8 mouse cellular contexts compared by ENCODE assay signal in the genomic region with DNA sequence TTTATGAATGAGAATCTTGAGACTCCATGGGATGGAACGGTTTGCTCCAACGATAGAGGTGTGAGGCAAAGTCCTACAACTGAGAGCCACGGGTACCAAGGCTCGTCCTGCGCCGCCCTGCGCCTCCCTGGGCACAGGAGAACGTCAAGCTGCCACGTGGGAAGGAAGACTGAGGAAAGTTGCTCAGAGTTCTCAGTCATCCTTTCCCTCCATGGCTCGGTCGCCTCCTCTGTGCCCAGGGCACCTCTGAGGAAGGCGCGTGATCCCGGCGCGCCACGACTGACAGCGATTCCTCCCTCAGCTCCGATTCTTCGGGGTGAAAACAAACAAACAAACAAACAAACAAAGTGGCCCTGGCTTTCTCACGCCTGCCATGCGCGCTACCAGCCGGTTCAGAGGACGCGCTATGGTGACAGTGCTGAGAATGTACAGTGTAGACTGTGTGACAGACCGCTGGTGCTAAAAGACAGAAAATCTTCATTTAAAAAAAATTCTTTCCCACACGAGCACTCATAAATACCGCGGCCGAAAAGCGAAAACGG. TPM values are rescaled to one million over a fixed set of nuclear protein-coding genes. Genes with fewer than 3 reads are reported as not detected.
DNase-seq lines count a peak whose midpoint lies in the region; ATAC-seq and TF ChIP-seq lines count a peak whose summit lies in the region.

No protein-coding gene starts in this region.

- ATAC-seq in forebrain, postnatal 0 days, result peak; percentile 83
- peak; percentile 81 for ATAC-seq in liver, embryonic 12.5 days

- WGBS in spleen, adult 2 months, result 1% methylated on average over 33 of the region's 33 CpGs
- WGBS in forebrain, postnatal 0 days, result under 1% methylated on average over 33 of the region's 33 CpGs
- under 1% methylated on average over 33 of the region's 33 CpGs for WGBS in liver, embryonic 12.5 days (ENCODE audit: insufficient replicate concordance)
- WGBS in olfactory bulb, adult 2 months, result under 1% methylated on average over 33 of the region's 33 CpGs

- no peak for TF ChIP-seq CTCF in spleen, adult 2 months (IDR thresholded peaks at IDR 0.05; ENCODE audit: extremely low read depth, insufficient read depth, insufficient read length, insufficient replicate concordance)
- no peak for TF ChIP-seq CTCF in forebrain, postnatal 0 days (IDR thresholded peaks at IDR 0.05; ENCODE audit: low read depth)
- no peak for TF ChIP-seq CTCF in olfactory bulb, adult 2 months (IDR thresholded peaks at IDR 0.05; ENCODE audit: insufficient read depth, low read depth, low read length)

- H3K9me3 ChIP-seq in forebrain, postnatal 0 days (ENCODE audit: low read length), result no peaks in the 10 kb centered on the region
- no peaks in the 10 kb centered on the region for H3K9me3 ChIP-seq in liver, embryonic 12.5 days (replicated peaks)

- H3K4me3 ChIP-seq in spleen, adult 2 months (ENCODE audit: extremely low read depth, insufficient read depth, insufficient read length), result peak overlapping the region; percentile 76
- H3K4me3 ChIP-seq in forebrain, postnatal 0 days (ENCODE audit: low read depth, low read length), result peak overlapping the region; percentile 49
- H3K4me3 ChIP-seq in liver, embryonic 12.5 days, result peak overlapping the region; percentile 91
- peak overlapping the region; percentile 92 for H3K4me3 ChIP-seq in olfactory bulb, adult 2 months (ENCODE audit: insufficient read depth, low read depth, low read length)

- H3K27me3 ChIP-seq in spleen, adult 2 months (ENCODE audit: control insufficient read depth, insufficient read depth, low read length), result no peaks in the 10 kb centered on the region
- no peaks in the 10 kb centered on the region for H3K27me3 ChIP-seq in forebrain, postnatal 0 days (ENCODE audit: insufficient read depth, low read length)
- no peaks in the 10 kb centered on the region for H3K27me3 ChIP-seq in liver, embryonic 12.5 days (replicated peaks)

- 0 out of 2 replicates have a peak overlapping the region, but pooled peaks have one; percentile 7 for H3K27ac ChIP-seq in spleen, adult 2 months (ENCODE audit: insufficient read depth, low read length)
- no peak overlapping the region; the same call in 1 of the 2 replicates for H3K27ac ChIP-seq in forebrain, postnatal 0 days (ENCODE audit: low read depth, low read length)
- H3K27ac ChIP-seq in liver, embryonic 12.5 days, result peak overlapping the region; percentile 78
- H3K27ac ChIP-seq in olfactory bulb, adult 2 months (ENCODE audit: insufficient read depth, low read depth, low read length), result peak overlapping the region; percentile 23

- H3K36me3 ChIP-seq in spleen, adult 2 months (ENCODE audit: control insufficient read depth, insufficient read depth, low read length), result no peaks in the 10 kb centered on the region; the same call in 1 of the 2 replicates
- H3K36me3 ChIP-seq in forebrain, postnatal 0 days (ENCODE audit: insufficient read depth), result no peaks in the 10 kb centered on the region
- peaks cover 27% of the 10 kb centered on the region for H3K36me3 ChIP-seq in liver, embryonic 12.5 days

- peak overlapping the region; percentile 54 for H3K9ac ChIP-seq in forebrain, postnatal 0 days
- peak overlapping the region; percentile 87 for H3K9ac ChIP-seq in liver, embryonic 12.5 days

- peak overlapping the region; percentile 87 for H3K4me2 ChIP-seq in forebrain, postnatal 0 days (ENCODE audit: low read depth)
- H3K4me2 ChIP-seq in liver, embryonic 12.5 days, result peak overlapping the region; percentile 90

- peak; percentile 54 for DNase-seq in cerebellum, adult 11-12 months
- no peak for DNase-seq in cerebellum, postnatal 4 days (ENCODE audit: low spot score in 2 of 2)
- no peak for DNase-seq in spleen, adult 2 months (ENCODE audit: low read depth in 1 of 2, low spot score in 2 of 2)
- no peak for DNase-seq in spleen, adult 12 weeks (ENCODE audit: low spot score)
- DNase-seq in forebrain, postnatal 0 days, result no peak
- DNase-seq in urinary bladder, postnatal 10 days (ENCODE audit: low spot score), result no peak

- no peak for TF ChIP-seq POLR2A in spleen, adult 2 months (IDR thresholded peaks at IDR 0.05; ENCODE audit: low read depth, low read length)
- no peak for TF ChIP-seq POLR2A in olfactory bulb, adult 2 months (IDR thresholded peaks at IDR 0.05; ENCODE audit: insufficient read depth, low read depth, low read length)

- H3K4me1 ChIP-seq in spleen, adult 2 months (ENCODE audit: control insufficient read depth, insufficient read depth, insufficient read length), result peaks cover 3% of the 10 kb centered on the region; the same call in 1 of the 2 replicates
- H3K4me1 ChIP-seq in forebrain, postnatal 0 days (ENCODE audit: insufficient read depth), result no peaks in the 10 kb centered on the region
- peaks cover 27% of the 10 kb centered on the region for H3K4me1 ChIP-seq in liver, embryonic 12.5 days
- no peaks in the 10 kb centered on the region for H3K4me1 ChIP-seq in olfactory bulb, adult 2 months (ENCODE audit: control insufficient read depth, insufficient read depth, low read length)

RNA-seq across cellular contexts. Expression of a gene that starts 0.4 kb away (rescaled TPM):
- polyA plus RNA-seq in spleen, adult 2 months (2012; rRNA removed), result 1.7 and 2.2 TPM in 2 replicates
- 20.8 and 20.9 TPM in 2 replicates for total RNA-seq in forebrain, postnatal 0 days (2014; rRNA removed)
- polyA plus RNA-seq in forebrain, postnatal 0 days (2015; fragmentation: Nextera tagmentation; extraction: Ambion mirVana), result 5.3 and 9.4 TPM in 2 replicates
- 12.2 and 12.6 TPM in 2 replicates for polyA plus RNA-seq in liver, embryonic 12.5 days (2016; fragmentation: Nextera tagmentation; extraction: Ambion mirVana)
- polyA plus RNA-seq in olfactory bulb, adult 2 months (2012; ENCODE audit: insufficient read depth, insufficient read length, low replicate concordance, missing spikeins), result not detected in 2 replicates

RNA-seq across cellular contexts. Expression of a gene that starts 23.0 kb away (rescaled TPM):
- 4.8 and 5.8 TPM in 2 replicates for polyA plus RNA-seq in spleen, adult 2 months (2012; rRNA removed)
- 90.0 and 94.3 TPM in 2 replicates for total RNA-seq in forebrain, postnatal 0 days (2014; rRNA removed)
- polyA plus RNA-seq in forebrain, postnatal 0 days (2015; fragmentation: Nextera tagmentation; extraction: Ambion mirVana), result 59.8 and 91.3 TPM in 2 replicates
- 1.9 and 2.3 TPM in 2 replicates for polyA plus RNA-seq in liver, embryonic 12.5 days (2016; fragmentation: Nextera tagmentation; extraction: Ambion mirVana)
- 221 TPM in 1 of 2 replicates, not detected in the other for polyA plus RNA-seq in olfactory bulb, adult 2 months (2012; ENCODE audit: insufficient read depth, insufficient read length, low replicate concordance, missing spikeins)
